Mouse (Mus musculus): Measurements from ENCODE around the gene Arhgef1. TPM values are rescaled to one million over a fixed set of nuclear protein-coding genes. Genes with fewer than 3 reads are reported as not detected.
"Not testable (repeated sequence)": the region's sequence is repeated elsewhere in the genome, so short reads cannot be mapped to it uniquely, and the experiment has no call there.

Gene Arhgef1
- polyA plus RNA-seq, 1 experiment: 181 TPM

DNA sequence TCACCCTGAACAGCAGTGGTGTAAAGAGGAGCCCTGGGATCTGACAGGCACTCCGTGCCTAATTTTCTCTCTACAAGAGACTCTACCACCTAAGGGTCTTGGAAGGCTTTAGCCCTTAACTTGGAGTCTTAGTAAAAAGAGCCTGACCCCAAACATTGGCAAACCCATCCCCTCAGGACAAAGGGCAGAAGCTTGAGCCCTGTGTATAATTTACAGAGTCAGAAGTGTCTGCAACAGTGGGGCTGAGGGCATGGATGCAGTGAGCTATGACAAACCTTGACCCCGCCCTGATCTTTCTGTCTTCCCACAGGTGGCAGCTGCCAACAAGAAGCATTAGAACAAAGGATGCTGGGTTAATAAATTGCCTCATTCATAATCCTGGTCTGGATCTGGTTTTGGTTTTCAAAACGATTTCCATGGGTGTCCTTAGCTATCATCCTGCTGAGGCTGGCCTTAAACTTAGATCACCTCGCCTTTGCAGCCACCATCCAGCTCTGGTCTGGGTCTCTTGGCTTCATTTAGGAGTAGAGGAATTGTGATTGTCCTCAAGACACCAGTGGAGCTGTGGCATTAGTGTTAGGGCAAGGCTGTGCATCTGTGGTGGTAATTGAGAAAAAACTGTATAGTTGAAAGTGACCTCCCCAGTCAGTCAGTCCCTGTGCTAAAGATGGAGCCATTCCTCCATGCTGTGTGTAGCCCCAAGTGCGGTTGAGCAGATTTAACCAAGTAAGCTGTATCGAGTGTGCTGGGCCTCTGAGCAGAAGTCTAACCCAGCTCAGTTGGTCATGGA, 13.1 kb upstream of the Arhgef1 start:
- DNase-seq (ENCODE audit: extremely low spot score in 1 of 2, low spot score in 1 of 2): no peak

DNA sequence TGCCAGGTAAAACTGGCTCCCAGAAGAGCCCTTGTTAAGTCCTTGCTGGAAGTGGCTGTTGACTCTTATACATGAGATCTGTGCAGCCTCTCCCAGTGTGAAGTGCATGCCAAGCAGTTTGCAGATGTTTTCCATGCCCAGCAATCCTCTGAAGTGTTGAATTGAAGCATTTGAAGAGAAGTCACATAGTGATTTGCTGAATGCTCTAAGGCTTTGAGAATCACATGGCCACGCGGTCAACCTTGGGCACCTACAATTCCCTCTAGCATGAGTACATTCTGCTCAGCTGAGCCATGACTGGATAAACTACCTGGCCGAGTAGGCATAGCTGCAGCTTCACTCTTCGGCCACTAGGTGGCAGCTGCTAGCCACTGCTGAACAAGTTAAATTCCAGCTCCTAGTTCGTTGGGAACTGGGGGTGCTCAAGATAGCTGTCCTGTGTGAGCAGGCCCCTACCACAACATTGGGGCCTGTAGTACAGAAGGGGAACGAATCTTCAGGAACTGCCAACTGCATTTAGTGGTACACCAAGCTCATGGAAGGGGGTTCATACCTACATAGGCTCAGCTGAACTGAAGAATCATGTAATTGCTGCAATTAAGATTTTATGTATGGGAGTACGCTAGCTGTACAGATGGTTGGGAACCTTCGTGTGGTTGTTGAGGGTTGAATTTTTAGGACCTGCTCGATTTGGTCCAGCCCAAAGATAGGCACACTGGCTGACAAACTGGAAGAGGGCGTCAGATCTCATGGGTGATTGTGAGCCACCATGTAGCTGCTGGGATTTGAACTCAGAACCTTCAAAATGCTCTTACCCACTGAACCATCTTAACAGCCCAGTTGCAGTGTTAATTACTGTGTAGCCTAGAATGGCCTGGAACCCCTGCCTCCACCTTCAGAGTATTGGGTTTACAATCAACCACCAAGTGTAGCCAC, 12.2 kb upstream of the Arhgef1 start:
- DNase-seq (ENCODE audit: extremely low spot score in 1 of 2, low spot score in 1 of 2): peak; percentile 36 to 83

DNA sequence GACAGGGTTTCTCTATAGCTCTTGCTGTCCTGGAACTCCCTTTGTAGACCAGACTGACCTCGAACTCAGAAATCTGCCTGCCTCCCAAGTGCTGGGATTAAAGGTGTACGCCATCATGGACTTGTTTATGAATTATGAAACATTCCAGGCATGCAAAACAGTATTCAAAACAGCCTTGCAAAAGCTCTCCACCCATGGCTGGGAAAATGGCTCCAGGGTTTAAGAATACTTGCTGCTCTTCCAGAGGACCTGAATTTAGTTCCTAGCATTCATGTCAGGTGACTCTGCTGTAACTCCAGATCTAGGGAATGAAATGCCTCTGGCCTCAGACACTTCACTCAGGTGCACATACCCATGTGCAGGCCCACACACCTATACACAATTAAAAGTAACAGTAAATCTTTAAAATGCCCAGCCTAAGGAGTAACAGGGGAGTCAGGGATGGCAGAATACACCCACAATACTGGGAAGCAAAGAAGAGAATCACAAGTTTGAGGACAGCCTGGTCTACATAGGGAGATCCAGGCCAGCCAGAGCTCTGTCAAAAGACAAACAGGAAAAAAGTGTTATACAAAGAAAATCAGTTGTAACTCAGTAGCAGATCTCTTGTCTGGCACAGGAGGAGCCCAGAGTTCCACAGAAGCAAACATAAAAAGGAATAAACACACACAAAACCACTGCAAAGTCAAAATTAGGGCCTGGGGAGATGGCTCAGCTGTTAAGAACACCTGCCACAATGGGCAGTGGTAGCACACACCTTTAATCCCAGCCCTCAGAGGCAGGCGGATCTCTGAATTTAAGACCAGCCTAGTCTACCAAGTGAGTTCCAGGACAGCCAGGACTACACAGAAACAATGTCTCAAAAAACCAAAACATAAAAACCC, 11.2 kb upstream of the Arhgef1 start:
- no peak for DNase-seq (ENCODE audit: extremely low spot score in 1 of 2, low spot score in 1 of 2)

DNA sequence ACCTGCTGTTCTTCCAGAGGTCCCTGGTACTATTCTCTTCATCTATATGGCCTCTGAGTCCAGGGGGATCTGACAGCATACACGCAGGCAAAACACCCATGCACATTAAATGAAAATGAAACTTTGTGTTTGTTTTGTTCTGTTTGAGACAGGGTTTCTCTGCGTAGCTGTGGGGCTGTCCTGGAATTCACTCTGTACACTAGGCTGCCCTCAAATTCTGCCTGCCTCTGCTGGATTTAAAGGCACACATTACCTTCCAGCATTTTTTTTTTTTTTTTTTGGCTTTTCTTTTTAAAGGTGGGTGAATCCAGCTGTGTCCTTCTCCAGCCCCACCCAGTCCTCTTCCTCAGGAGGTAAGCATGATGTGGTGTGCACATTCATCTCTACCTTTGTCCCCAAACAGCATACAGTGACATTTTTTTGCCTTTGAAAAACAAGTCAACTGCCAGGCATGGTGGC, 10.6 kb upstream of the Arhgef1 start:
- DNase-seq (ENCODE audit: extremely low spot score in 1 of 2, low spot score in 1 of 2): no peak

DNA sequence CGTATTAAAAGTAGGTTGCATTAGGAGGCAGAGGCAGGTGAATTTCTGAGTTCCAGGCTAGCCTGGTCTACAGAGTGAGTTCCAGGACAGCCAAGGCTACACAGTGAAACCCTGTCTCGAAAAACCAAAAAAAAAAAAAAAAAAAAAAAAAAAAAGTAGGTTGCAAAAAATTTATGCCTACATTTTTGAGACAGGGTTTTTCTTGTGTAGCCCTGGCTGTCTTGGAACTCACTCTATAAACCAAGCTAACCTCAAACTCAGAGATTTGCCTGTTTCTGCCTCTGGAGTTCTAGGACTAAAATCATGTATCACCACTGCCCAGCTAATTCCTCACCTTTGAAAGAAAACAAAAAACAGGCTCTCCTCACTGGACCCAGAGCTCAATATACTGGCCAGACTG, 7.0 kb upstream of the Arhgef1 start:
- not testable (repeated sequence) for DNase-seq (ENCODE audit: extremely low spot score in 1 of 2, low spot score in 1 of 2)

DNA sequence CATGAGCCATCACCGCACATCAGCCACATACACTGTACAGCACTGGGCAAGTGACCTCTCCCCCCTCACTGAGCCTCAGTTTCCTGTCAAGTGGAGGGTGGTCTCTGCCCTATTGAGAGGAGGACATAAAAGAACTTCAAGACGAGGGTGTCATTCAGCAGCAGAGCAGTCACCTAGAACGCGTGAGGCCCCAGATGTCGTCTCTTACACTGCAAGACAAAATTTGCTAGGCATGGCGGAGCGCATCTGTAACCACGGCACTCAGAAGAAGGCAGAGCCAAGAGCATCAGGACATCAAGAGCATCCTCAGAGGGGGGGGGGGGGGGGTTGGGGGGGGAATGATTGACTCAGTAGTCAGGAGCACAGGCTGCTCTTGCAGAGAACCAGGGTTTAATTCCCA, 6.4 kb upstream of the Arhgef1 start:
- no peak for DNase-seq (ENCODE audit: extremely low spot score in 1 of 2, low spot score in 1 of 2)

DNA sequence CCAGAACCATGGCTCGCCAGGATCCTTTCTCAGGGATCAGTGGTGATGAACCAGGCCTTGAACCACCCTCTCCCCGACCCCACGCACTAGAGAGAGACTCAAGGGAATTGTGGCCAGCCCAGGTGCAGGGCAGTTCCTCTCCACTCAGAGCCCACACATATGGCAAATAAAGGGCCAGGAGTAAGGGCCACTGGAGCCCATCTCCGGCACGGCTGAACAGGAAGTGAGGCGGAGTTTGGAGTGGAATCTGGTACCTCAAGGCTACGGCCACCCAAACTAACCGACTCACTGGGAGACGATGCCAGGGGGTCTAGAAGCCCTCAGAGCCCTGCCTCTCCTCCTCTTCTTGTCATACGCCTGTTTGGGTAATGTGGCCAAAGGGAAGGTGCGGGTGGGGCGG, 5.5 kb upstream of the Arhgef1 start, which contains the start of gene Cd79a:
TSS of gene Cd79a (plus strand) at position 158 of the 400 bp plus-strand sequence.
- DNase-seq (ENCODE audit: extremely low spot score in 1 of 2, low spot score in 1 of 2): no peak

DNA sequence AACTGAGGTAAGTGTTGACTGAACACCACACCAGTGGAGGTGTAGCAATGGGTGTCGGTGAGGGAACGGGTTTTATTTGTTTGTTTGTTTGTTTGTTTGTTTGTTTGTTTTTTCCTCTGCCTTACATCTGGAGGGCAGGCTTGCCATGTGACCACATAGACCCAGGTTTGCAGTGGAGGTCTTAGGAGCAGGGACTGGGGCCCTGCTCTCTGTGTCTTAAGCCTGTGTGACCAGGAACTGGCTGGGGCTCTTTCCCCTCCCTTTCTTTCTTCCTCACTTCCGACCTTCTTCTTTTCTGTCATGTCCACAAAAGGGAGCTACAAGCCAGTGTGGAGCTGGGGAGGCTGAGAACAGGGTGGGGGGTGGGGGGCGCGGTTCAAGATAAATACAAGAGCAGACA, 4.8 kb upstream of the Arhgef1 start:
- no peak for DNase-seq (ENCODE audit: extremely low spot score in 1 of 2, low spot score in 1 of 2)

DNA sequence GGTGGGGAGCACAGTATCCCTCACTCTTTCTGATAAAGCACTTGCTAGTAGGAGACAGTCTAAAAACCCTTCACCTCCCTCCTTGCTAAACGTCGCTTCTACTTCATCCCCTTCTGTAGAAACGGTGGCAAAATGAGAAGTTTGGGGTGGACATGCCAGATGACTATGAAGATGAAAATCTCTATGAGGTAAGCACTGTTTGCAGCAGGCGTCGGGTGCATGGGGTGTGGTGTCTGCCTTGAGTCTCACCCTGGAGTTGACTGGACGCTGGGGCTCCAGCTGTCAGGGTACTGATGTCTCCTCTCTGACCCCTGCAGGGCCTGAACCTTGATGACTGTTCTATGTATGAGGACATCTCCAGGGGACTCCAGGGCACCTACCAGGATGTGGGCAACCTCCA, 1.6 kb upstream of the Arhgef1 start:
- no peak for DNase-seq (ENCODE audit: extremely low spot score in 1 of 2, low spot score in 1 of 2)

DNA sequence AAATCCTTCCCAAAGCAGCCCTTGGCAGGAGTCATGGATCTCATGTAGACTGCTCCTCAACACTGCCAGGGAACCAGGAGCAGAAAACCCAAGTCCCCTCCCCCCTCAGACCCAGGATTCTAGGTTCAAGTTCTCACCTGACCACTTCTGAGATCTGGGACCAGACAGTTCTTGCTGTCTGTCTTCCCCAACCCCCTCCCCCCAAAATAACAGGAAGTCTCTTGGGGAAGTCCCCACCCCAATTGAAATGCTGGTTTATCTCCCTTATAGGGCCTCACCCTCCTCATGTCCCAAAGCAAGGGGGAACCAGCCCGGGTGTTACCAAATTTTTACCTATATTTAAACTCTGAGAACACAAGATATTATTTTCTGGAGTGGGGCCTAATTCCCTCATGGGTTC, 870 bp upstream of the Arhgef1 start:
- no peak for DNase-seq (ENCODE audit: extremely low spot score in 1 of 2, low spot score in 1 of 2)

DNA sequence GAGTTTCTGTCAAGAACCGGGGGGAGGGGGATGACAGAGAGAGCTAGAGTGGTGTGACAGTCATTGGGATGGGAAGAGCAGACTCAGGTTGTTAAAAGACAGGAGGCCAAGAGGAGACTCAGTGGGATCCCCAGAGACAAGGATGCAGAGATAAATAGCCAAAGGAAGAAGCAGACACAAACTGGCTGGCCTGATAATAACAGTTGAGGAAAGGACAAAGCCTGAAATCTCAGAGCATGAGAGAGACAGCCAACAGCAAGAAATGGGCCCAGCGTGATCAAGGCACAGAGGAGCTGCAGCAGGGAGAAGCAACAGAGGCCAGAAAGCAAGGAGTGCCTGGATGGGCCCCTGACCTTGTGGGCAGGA, 465 bp upstream of the Arhgef1 start:
- DNase-seq (ENCODE audit: extremely low spot score in 1 of 2, low spot score in 1 of 2): no peak

DNA sequence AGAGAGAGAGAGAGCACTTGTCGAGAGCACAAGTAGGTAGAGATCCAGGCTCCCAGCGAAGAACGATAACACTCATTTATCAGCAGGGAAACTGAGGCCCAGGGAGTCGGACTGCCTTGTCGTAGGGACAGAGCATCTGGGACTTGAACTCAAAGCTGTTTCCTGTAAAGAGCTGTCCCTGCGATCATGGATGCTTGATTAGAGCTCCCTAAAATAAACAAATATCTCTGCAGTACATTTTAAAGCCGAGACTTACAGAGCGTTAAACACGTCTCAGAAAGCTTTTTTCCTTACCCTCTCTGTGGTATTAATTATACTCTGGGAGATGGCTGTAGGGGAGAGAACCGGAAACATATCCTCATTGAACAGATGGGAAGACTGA, 723 bp downstream of the Arhgef1 start:
- no peak for DNase-seq (ENCODE audit: extremely low spot score in 1 of 2, low spot score in 1 of 2)

DNA sequence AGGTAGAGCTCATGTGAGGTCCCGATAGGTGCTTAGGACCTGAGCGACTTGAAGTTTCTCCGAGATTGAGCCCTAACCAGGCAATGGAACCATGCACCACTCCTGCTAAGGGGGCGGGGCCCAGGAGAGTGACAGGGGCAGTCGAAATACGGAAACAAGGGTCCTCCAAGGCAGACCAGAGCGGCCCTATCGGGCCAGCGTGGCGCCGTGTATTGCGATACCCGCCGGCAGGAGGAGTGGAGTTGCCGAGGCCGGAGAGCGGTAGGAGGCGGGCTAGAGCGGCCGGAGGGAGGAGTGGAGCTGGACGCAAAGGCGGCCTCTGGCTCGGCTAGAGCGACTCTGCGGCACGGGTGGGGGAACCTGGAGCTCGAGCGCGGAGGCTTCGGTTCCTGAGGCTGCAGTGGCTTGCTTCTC, 1.4 kb downstream of the Arhgef1 start:
- peak; percentile 96 to 98 for DNase-seq (ENCODE audit: extremely low spot score in 1 of 2, low spot score in 1 of 2)

DNA sequence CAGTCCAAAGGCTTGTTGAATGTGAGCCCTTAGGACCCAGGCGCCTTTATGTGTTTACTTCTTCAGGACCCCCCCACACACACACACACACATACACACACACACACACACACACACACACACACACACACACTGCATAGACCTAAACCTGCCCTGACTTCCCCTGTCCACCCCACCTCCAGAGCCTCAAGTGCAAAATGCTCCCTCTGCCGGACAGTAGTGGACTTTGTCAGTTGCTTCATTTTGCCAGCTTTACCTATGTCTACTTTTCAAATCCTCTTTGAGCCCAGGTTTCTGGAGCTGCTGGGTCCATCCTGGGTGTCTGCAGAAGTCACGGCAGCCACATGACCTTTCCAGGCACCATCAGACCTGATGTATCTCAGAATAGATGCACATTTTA, 2.2 kb downstream of the Arhgef1 start:
- DNase-seq (ENCODE audit: extremely low spot score in 1 of 2, low spot score in 1 of 2): peak in 1 of 2 experiments; percentile 66

DNA sequence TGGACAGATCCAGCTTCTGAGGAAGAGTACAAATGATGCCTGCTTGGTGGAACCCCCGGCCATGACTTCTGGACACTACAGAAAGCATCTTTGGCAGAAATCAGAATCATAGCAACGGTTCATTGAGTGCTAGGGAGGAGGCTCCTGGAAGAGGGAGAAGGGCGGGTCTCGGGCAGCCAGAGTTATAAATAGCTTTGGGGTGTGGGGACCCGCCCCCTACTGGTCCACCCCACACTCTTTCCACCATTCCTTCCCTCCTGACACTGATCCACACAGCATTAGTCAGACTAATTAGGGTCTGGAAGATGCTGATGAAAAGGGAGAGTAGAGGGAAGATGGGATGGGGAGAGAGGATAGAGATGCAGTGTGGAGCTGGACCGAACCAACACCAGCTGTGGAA, 3.8 kb downstream of the Arhgef1 start:
- no peak for DNase-seq (ENCODE audit: extremely low spot score in 1 of 2, low spot score in 1 of 2)

DNA sequence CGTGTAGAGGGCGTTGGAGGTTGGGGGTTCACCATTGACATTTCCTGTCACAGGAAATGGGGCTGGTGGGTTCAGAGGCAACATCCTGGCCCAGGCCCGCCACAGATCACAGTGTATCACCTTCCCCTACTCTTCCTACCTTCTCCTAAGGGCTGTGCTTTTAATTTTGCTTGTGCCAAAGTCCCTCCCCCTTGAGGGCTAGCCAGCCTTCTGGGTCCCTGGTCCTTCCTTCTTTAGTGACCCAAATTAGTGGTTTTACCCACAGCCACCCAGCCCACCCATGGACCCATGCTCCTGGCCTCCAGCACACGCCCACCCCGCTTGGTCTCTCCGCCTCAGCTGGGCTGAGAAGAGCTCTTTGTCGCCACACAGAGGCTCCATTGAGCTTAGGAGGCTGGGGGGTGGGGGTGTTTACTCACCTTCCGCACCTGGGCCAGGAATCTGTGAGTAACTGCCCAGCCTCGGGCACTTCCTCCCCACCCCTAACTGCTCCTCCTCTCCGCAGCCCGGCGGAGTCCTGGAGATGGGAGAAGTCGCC, 4.6 kb downstream of the Arhgef1 start:
- no peak for DNase-seq (ENCODE audit: extremely low spot score in 1 of 2, low spot score in 1 of 2)

DNA sequence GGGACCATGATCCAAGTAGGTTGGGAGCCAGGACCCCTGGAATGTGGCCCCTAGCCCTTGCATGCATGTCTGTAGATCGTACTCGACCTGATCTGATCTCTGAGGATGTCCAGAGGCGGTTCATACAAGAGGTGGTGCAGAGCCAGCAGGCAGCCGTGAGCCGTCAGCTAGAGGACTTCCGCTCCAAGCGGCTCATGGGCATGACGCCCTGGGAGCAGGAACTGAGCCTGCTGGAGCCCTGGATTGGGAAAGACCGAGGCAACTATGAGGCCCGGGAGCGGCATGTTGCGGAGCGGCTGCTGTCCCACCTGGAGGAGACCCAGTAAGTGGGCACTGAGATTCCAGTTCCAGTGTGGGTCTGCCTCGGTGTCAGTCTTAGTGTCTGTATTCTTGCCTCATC, 9.8 kb downstream of the Arhgef1 start:
- no peak for DNase-seq (ENCODE audit: extremely low spot score in 1 of 2, low spot score in 1 of 2)

DNA sequence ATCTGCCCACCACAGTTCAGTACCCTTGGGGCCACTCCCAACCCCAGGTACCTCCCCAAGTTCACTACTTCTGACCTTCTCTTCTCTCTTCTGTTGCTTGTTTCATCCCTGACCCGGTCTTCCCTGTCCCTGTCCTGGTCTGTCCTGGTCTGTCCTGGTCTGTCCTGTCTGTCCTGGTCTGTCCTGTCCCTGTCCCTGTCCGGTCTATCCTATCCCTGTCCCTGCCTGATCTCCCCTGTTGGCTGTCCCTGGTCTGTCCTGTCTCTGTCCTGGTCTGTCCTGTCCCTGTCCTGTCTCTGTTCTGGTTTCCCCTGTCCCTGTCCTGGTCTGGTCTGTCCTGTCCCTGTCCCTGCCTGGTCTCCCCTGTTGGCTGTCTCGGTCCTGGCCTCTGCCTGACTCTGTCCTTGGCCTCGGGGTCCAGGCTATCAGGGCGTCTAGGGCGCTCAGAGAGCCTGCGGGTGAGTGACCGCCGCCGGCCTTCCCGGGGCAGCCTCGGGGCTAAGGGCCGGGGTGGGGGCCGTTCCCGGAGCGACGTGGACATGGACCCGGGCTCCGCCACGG, 16.1 kb downstream of the Arhgef1 start:
- no peak for DNase-seq (ENCODE audit: extremely low spot score in 1 of 2, low spot score in 1 of 2)

DNA sequence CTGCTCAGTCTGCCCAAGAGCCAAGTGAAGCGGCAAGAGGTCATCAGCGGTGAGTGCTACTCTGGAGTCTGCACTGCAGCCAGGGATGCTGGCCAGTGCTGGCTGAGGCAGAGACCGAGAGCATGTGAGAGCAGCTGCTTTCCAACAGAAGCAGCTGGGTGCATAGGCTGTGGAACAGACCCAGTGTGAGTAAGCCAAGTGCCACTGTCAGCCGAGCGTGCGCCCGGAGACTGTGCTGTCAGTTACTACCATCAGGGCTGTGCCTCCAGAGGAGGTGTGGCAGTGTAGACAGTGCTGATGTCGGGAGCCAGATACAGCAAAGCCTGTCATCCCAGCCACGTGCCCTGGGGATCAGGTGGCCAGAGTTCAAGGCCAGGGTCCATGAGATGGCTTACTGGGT, 17.0 kb downstream of the Arhgef1 start:
- DNase-seq (ENCODE audit: extremely low spot score in 1 of 2, low spot score in 1 of 2): peak in 1 of 2 experiments; percentile 30

DNA sequence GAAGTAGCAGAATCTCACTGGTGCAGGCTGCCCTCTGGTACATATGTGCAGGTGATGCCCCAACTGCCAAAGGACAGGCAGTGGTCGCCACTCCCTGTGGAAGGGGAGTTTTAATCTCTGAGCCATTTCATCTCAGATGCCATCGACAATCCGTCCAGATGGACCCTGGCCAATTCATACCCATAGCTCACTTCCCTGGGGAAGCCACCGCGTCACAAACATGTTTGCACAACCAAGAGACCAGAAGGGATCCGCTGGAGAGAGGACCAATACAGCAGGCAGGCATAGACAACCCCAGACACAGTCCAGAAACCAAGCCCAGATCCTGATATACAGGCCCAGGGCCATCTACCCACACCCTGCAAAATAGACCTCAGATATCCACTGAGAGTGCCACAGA, 27.8 kb downstream of the Arhgef1 start:
- DNase-seq (ENCODE audit: extremely low spot score in 1 of 2, low spot score in 1 of 2): no peak

All from frontal cortex, adult 2 months (tissue).